Mouse (Mus musculus) monocyte, adult 5-6 weeks (primary cell): Measurements from ENCODE around the gene Akap1. TPM values are rescaled to one million over a fixed set of nuclear protein-coding genes. Genes with fewer than 3 reads are reported as not detected.
"Not testable (repeated sequence)": the region's sequence is repeated elsewhere in the genome, so short reads cannot be mapped to it uniquely, and the experiment has no call there.

Experiments used
- ATAC-seq: fragments of 153-309, 156-312 bp; replicated peaks from 2 replicates; pipeline ENCODE4 v1.8.0; 2017; ENCODE audit warnings: mild to moderate bottlenecking; ENCODE audit not compliant: low TSS enrichment, insufficient number of reproducible peaks, severe bottlenecking, poor library complexity, low FRiP score
- total RNA-seq: library from RNA; stranded (forward); fragments of 200-1000, 200-491, 200-594 nt; gene quantifications from 3 replicates; pipeline ENCODE4 v1.2.3, GENCODE M21; 2017

Gene Akap1
- total RNA-seq, 1 experiment from 2014 or later = 0.38 TPM

DNA sequence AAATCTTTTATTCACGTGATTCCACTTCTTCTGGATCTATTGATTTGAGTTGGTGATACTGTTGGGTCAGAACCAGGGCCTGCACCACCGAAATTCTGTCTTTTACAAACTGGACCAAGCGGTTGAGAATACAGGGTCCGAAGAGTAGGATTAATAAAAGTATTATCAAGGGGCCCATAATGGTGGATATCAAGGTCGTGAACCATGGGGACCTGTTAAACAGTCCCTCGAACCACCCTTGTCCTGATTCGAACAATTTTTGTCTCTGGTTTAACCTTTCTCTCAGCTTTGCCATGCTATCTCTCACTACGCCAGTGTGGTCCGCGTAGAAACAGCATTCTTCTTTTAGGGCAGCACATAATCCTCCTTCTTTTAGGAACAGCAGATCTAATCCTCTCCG is 26.5 kb upstream of the Akap1 start:
- not testable (repeated sequence) for ATAC-seq

DNA sequence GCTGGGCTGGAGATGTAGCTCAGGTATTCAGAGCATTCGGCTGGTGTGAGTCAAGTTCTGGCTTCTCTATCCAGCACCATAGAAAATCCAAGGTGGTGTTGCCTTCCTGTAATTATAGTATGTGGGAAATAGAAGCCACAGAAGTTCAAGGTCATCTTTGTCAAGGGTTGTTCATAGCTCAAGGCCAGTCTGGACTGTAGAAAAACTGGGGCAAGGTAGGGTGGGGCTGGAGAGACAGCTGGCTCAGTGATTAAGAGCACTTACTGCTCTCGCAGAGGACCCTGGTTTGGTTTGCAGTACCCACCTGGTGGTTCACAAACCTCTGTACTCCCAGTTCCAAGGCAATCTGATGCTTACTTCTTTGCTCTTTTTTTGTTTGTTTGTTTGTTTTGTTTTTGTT is 24.6 kb upstream of the Akap1 start:
- no peak for ATAC-seq

DNA sequence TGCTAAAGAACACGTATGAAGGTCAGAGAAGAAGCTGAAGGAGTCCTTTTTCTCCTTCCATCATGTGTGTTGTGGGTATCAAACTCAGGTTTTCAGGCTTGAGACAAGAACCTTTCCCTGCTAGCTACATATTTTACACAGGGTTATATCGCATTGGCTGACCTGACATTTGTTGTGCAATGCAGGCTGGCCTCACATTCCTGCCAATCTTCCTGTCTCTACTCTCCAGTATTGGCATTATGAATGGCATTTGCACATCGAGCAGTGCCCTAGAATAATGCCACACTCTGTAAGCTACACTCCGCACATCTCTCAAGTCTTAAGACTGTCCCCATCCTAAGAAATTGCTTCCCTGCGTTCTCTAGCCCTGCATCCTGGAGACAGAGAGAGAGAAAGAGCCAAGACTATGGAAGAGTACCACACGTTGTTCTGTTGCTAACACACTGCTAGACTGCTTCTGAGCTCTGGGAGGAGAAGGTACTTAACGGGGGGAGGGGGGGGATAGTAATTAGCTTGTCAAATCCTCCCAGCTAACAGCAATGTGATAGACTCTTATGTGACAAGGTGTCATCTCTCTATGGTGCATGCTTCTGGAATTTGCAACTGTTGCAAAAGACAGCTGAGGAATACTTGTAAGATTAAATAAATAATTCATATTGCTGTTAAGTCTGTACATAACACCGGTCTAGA is 20.1 kb upstream of the Akap1 start:
- no peak for ATAC-seq

DNA sequence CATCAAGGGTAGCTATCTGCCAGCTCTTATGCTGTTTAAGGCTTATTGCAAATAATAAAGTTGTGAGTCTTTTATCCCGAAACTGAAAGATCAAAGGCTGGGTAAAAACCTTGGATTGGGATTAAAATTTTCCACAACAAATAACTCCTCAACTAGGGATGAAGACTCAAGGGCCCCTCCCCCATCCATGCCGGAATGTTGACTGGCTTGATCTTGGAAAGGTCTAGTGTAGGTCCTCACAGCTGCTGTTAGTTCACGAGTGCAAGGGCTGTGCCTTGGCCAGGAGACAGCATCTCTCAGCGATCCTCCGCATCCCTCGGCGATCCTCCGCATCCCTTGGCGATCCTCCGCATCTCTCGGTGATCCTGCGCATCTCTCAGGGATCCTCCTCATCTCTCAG is 13.6 kb upstream of the Akap1 start:
- ATAC-seq = no peak

DNA sequence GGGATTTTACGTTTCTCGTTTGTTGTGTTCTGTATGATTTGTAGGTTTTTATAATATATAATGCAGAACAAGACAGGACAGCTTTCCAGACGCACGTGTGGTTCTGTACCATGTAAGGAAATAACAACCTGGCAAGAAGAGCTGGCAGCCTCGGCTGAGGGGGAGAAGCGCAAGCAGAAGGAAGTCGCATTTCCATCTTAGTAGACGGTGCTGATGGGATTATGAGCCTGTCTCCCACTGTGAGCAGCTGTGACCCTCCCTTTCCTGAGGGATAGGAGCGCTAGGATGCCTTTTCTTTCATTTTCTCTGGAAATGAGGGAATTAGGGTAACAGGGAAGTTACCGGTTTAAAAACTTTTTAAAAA is 9.3 kb upstream of the Akap1 start:
- no peak for ATAC-seq

DNA sequence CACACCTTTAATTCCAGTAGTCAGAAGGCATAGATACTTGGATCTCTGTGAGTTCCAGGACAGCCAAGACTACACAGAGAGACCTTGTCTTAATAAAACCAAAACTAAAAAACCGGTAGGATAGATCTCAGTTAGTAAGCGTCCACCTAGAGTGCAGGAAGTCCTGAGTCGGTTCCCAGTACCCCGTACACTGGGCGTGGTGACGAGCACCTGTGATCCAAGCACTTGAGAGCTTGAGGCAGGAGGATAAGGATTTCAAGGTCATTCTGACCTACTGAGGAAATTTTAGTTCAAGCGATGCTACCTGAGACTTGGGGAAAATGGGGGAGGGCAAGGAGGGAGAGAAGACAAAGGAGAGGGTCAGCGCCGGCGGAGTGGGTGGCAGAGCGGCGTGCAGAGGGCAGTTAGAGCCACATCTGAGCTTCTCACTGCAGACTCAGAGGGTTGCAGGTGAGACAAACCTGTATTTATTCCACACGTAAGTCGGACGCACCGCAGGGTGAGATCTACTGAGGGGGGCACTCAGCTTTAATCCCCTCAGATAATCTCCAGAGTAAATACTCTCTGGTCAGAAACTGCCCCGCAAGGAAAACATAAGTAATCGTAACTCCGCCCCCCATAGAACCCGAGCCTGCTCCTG is 8.8 kb upstream of the Akap1 start:
- no peak for ATAC-seq

DNA sequence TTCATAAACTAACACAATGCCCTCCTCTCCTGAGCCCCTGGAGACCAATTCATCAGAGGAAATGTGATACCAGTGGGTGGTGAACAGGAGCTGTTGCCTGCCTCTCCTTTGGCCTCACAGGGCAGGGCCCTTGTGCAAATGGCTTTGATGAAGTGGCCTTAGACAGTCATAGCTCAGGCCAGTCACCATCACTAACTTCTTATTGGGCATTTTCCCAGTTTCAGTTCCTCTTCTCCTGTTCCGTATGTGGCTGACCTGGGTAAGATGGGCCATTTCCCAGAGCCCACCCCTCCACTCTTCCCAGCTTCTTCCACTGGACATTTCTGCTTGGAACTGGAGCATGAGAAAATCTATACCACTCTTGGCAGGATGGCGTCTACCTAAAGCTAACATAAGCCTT is 5.1 kb upstream of the Akap1 start:
- no peak for ATAC-seq

DNA sequence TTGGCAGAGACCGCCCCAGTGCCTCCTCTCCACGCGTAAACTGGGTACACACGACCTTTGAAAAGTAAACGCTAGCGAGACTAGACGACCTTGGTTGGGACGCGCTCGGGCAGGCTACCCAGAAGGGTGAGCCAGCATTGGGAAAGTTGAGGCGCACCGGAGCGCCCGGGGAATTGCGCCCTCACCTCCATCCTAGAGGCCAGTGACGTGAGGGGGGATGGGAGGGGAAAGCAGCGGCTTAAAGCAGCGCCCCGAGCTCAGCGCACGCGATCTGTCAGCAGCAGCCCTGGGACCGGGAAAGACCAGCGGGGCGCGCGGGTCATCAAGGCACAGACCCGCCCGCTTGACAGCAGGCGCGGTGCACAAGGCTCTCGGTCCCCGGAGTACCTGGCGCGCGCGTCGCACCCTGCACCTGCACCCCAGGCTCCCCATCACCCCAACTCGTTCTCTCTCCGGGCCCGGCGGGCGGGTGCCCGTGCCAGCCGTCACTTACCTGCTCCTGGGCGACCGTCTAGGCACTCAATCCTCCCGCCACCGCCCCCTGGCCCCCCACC is 405 bp downstream of the Akap1 start:
- ATAC-seq = no peak

DNA sequence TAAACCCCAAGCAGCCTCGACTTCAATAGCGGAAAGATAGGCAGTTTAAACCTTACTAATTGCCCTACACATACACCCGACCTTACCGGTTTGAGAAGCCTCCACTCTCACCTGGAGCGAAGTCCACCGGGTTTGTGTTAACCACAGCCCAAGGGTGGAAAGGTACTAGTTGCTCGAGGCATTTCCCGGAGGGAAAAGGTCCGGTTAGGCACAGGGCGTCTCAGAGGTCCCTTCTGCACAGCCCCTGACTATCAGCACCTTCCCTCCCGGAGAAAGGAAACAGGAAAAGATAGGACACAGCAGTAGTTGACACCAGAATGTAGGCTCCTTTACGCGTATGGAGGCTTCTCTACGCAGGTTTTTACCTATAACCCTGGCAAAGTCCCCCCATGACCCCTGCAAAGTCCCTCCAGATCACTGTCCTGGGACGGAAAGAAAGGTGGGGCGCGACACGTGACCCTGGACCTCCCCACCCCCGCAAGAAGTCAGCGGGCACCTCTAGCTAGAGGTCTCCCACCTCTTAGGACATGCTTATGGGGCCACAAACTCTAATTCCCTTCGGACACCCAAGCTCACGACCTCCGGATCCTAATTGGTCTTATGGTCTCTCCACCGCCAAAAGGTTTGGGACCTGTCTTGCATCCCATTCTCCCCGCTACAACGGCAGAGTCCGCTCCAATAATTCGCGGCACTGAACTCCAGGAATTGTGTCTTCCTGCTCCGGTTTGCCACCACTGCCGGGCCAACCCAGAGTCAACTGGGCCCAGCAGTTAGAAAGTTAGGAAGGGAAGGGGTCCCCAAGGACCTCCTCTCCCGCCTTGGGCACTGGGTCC is 1.1 kb downstream of the Akap1 start:
- ATAC-seq = no peak

DNA sequence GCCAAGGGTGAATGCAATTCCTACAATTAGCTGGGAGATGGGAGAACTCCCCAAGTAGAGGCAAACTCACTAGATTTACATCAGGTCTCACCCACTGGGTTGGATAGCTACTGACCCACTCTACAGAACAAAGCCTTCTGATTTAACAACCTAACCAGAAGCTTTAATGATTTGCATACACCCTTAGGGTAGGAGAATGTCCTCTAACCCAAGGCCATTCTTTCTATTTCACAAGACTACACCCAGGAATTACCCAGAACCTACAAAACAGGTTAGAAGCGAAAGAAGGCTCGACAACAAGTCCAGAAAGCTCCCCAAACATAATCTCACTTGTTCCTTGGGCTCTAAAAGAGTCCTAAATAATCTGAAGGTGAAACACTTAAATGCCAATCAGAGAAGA is 2.0 kb downstream of the Akap1 start:
- ATAC-seq = no peak

DNA sequence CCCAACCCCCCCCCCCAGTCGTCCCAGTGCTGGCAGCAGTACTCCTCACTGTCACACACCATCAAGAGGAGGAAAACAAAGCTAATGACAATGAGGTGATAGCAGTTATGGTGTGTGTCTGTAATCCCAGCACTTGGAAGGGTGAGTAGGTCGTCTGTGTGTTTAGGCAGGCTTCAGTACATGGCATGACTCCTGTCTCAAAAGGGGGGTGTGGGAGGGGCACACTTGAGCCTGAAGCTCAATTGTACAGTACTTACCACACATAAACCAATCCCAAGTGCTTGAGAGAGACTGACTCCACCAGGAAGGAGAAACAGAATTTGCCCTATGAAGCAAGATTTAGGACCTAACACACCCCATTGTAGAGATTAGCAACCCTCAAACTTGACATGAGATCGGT is 3.3 kb downstream of the Akap1 start:
- no peak for ATAC-seq

DNA sequence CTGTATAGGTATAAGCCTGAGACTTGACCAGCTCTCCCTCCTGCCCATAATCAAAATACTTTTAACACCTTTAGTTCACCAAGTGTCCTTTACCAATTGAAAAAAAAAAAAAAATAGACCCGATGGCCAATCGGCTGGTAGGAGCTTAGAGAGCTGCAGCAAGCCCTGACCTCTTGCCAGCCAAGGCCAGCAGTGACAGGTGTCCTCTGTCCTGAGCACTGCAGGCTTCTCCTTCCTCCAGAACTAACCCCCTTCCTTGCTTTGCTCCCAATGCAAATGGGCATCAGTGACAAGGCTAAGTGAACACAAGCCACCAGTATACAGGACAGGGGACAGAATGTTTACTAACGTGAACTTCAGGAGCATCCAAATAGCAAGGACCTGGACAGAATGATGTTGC is 3.7 kb downstream of the Akap1 start:
- ATAC-seq = no peak

DNA sequence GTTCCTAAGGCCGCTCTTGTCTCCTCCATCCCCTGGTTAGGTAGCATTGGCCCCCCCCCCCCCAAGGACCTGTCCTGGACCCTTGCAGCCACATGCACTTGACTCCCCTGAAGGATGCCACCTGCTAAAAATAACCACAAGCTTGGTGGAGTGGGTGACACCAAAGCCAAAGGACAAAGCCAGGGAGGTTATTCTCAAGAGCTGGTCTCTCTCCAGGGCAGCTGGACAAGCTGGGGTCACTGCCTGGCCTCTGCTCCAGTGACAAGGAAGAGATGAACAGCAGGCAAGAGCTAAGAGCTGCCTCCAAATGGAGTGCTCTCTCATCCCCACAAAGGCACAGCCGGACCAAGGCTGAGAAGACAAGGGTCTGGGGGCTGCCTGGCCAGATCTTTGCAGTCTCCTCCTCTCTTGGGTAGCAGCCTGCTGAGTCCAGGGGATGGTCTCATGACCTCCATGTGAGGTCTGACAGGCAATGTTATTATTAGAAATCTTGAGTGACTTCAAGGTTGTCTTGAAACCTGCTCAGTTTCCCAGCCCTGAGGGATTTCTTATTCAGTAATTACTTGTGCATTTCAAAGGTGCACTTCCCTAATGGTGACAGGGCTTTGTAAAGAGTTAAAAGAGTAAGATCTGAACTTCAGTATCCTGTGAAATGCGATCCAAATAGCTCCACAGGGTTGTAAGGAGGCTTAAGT is 6.9 kb downstream of the Akap1 start:
- ATAC-seq = no peak

DNA sequence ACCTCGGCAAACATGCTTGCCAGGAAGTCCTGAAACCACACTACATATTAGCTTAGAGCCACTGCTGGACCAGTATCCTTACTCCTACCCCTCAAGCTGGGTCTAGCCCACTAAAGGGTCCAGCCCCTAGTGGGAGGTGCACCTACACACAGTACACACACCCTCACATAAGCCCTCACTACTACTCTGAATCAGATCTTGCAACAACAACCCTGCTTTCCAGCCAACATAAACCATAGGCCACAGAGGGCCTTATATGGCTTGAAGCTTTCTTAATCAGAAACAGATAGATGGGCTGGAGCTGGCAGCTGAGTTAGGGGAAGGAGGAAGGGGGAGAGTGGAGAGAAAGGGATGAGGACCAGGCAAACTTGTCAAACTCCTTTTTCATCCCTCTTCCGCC is 8.0 kb downstream of the Akap1 start:
- ATAC-seq = no peak

DNA sequence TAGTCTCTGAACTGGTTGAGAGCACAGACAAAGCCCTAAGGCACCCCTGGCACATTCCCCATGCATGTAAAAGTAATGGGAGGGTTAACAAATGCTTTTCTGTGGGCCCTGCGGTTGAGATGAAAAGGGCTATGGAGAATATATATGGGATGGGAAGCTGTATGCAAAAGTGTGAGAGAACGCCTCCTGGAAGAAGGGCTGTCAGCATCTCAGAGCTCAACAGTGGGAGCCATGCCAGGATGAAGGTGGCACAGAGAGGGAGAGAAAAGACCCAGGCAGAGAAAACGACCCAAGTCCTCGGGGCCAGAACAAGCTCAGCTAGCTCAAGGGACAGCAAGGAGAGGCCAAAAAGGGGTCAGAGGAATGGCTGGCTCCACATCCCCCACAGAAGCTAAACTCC is 8.6 kb downstream of the Akap1 start:
- ATAC-seq = no peak

DNA sequence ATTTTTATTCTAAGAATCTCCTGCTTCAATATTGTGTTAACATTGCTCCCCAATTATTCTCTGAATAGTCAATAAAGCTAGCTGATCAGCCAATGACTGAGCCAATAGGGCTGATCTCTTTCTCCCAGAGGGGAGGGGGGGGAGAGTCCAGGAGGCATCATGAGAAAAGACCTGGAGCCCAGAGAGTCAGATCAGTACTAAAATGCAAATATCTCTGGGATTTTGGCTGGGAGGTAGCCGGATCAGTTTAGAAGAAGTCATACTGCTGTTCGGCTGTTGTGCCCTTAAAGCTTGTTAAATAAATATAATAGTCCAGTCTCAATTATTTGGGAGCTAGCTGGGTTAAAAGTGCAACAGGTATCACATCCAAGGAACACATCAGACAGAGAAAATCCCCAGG is 10.8 kb downstream of the Akap1 start:
- ATAC-seq = no peak

DNA sequence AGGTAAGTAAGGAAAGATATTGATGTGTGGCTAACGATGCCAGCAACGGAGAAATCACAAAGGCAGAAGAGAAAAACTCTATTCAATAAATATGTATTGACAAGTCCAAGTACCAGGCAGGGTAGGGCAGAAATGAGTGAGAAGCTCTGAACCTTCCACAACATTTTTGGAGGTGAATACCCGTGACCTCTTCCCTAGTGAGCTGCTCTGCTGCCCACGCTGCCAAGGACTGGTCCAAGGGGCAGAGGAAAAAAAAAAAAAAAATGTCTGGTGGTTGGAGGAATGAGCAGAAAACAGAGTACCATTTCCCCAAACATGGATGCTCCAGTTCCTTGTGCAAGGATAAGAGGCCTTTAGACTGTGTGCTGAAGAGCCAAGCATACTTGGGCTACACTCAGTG is 11.6 kb downstream of the Akap1 start:
- no peak for ATAC-seq

DNA sequence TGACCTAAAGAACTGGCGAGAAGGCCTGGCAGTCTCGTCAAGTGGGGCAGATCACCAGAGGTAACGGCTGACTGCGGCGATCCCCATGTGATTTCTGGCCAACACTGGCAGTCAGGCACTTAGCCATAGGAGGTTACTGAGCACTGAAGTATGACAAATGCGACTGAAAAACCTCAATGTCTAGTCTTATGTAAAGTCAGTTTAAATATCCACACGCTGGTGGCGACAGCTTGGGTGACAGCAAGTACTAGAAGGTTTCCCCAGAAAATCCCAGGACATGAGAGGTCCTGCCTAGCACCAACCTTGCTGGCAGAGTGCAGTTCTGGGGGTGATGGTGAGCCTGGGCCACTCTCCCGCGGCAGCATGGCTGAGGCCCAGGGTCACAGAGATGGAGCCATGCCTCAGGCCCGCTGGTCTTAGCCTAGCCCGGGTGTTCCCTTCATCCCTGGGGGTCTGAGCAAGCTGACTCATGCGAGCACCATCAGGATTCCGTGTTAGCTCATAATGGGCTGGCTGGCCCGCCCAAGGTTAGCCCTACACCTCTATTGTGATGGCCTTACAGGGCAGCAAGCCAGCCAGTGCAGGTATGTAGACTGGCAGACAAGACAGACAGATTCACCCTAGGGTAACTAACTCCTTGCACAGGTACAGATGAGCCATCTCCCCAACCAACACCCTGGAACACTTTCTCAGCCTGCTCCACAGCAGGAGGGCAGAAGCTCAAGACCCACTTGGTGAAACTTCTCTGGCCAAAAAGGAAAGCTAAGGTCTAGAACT is 13.1 kb downstream of the Akap1 start:
- no peak for ATAC-seq
